Mouse (Mus musculus) MEL (cell line): ENCODE measurements around the gene E130218I03Rik. TPM values are rescaled to one million over a fixed set of nuclear protein-coding genes. Genes with fewer than 3 reads are reported as not detected.

Experiments
- DNase-seq: peaks from one replicate; pipeline ENCODE4 v3.0.0; 2011; ENCODE audit warnings: low read depth, low spot score
- H3K27ac ChIP-seq: 2 replicates; pipeline ENCODE4 v1.5.1; 2012; ENCODE audit warnings: low read depth, mild to moderate bottlenecking, control low read depth, low read length, moderate library complexity; ENCODE audit not compliant: control insufficient read depth
- H3K27me3 ChIP-seq, 2 experiments: fragments of 150-350 bp in 1 of 2; sonication (generic) in 1 of 2; 2 replicates each; pipeline ENCODE4 v1.6.1; 2012; ENCODE audit warnings: low read length in 2 of 2, mild to moderate bottlenecking in 2 of 2, improper control_type of control experiment in 1 of 2, moderate library complexity in 1 of 2; ENCODE audit not compliant: insufficient read depth in 2 of 2, control insufficient read depth in 1 of 2
- H3K36me3 ChIP-seq, 2 experiments: 2 replicates each; pipeline ENCODE4 v1.6.1; 2012 to 2014; ENCODE audit warnings: low read length in 2 of 2, improper control_type of control experiment in 1 of 2, inconsistent platforms in 1 of 2, mild to moderate bottlenecking in 1 of 2; ENCODE audit not compliant: insufficient read depth in 2 of 2, control insufficient read depth in 1 of 2
- H3K4me1 ChIP-seq, 2 experiments: fragments of 150-350 bp in 1 of 2; sonication (generic) in 1 of 2; 2 replicates each; pipeline ENCODE4 v1.6.1; 2012; ENCODE audit warnings: low read length in 2 of 2, improper control_type of control experiment in 1 of 2, mild to moderate bottlenecking in 1 of 2; ENCODE audit not compliant: insufficient read depth in 2 of 2, control insufficient read depth in 1 of 2
- H3K4me3 ChIP-seq, 2 experiments: fragments of 150-350 bp in 1 of 2; sonication (generic) in 1 of 2; 2 replicates each; pipeline ENCODE4 v1.5.1; 2012; ENCODE audit warnings: low read depth in 2 of 2, low read length in 2 of 2, mild to moderate bottlenecking in 2 of 2, moderate library complexity in 2 of 2, control low read depth in 1 of 2, improper control_type of control experiment in 1 of 2; ENCODE audit not compliant: control insufficient read depth in 1 of 2, insufficient read depth in 1 of 2
- H3K79me2 ChIP-seq: 2 replicates; pipeline ENCODE4 v1.6.1; 2012; ENCODE audit warnings: mild to moderate bottlenecking, low read length, moderate library complexity; ENCODE audit not compliant: control insufficient read depth, poor library complexity, insufficient read depth
- H3K9ac ChIP-seq: 2 replicates; pipeline ENCODE4 v1.6.1; 2012; ENCODE audit warnings: low read depth, mild to moderate bottlenecking, control low read depth, low read length, moderate library complexity; ENCODE audit not compliant: control insufficient read depth, poor library complexity, severe bottlenecking
- H3K9me3 ChIP-seq: fragments of 150-350 bp; sonication (generic); replicated peaks from 2 replicates; pipeline ENCODE4 v1.6.1; 2012; ENCODE audit warnings: mild to moderate bottlenecking, low read length, improper control_type of control experiment, moderate library complexity; ENCODE audit not compliant: insufficient read depth
- BHLHE40 ChIP-seq: IDR thresholded peaks from 2 replicates; pipeline ENCODE4 v1.6.1; 2012; ENCODE audit warnings: low read depth, mild to moderate bottlenecking, inconsistent platforms, low read length, improper control_type of control experiment, borderline replicate concordance
- CHD1 ChIP-seq: IDR thresholded peaks from 2 replicates; pipeline ENCODE4 v1.6.1; 2012; ENCODE audit warnings: low read depth, mild to moderate bottlenecking, inconsistent platforms, low read length, improper control_type of control experiment
- E2F4 ChIP-seq: IDR thresholded peaks from 2 replicates; pipeline ENCODE4 v1.6.1; 2011; ENCODE audit warnings: low read depth, low read length, improper control_type of control experiment, borderline replicate concordance
- ELF1 ChIP-seq: IDR thresholded peaks from 2 replicates; pipeline ENCODE4 v1.6.1; 2014; ENCODE audit warnings: low read depth, mild to moderate bottlenecking, inconsistent platforms, low read length, improper control_type of control experiment, moderate library complexity
- ETS1 ChIP-seq: IDR thresholded peaks from 2 replicates; pipeline ENCODE4 v1.6.1; 2012; ENCODE audit warnings: low read depth, mild to moderate bottlenecking, inconsistent platforms, low read length, improper control_type of control experiment, moderate library complexity
- HCFC1 ChIP-seq: IDR thresholded peaks from 2 replicates; pipeline ENCODE4 v1.6.1; 2012; ENCODE audit warnings: low read depth, mild to moderate bottlenecking, inconsistent platforms, low read length, improper control_type of control experiment, moderate library complexity
- JUND ChIP-seq: IDR thresholded peaks from 2 replicates; pipeline ENCODE4 v1.6.1; 2011; ENCODE audit warnings: low read depth, mild to moderate bottlenecking, improper control_type of control experiment, low read length
- MAFK ChIP-seq: IDR thresholded peaks from 2 replicates; pipeline ENCODE4 v1.6.1; 2011; ENCODE audit warnings: low read depth, mild to moderate bottlenecking, low read length, improper control_type of control experiment, borderline replicate concordance
- MAX ChIP-seq: IDR thresholded peaks from 2 replicates; pipeline ENCODE4 v1.6.1; 2011; ENCODE audit warnings: low read length, improper control_type of control experiment
- MEF2A ChIP-seq: IDR thresholded peaks from 2 replicates; pipeline ENCODE4 v1.6.1; 2014; ENCODE audit warnings: low read depth, mild to moderate bottlenecking, inconsistent platforms, low read length, improper control_type of control experiment; ENCODE audit not compliant: poor library complexity, insufficient replicate concordance, severe bottlenecking; ENCODE audit errors: extremely low read depth
- MXI1 ChIP-seq: IDR thresholded peaks from 2 replicates; pipeline ENCODE4 v1.6.1; 2011; ENCODE audit warnings: mild to moderate bottlenecking, low read depth, low read length, improper control_type of control experiment
- MYB ChIP-seq: IDR thresholded peaks from 2 replicates; pipeline ENCODE4 v1.6.1; 2011; ENCODE audit warnings: mild to moderate bottlenecking, low read depth, low read length, improper control_type of control experiment
- MYC ChIP-seq: IDR thresholded peaks from 2 replicates; pipeline ENCODE4 v1.6.1; 2011; ENCODE audit warnings: low read depth, mild to moderate bottlenecking, low read length, improper control_type of control experiment, moderate library complexity
- NRF1 ChIP-seq: IDR thresholded peaks from 2 replicates; pipeline ENCODE4 v1.6.1; 2014; ENCODE audit warnings: low read depth, mild to moderate bottlenecking, inconsistent platforms, low read length, improper control_type of control experiment, moderate library complexity; ENCODE audit not compliant: poor library complexity, insufficient read depth, severe bottlenecking
- POLR2A ChIP-seq, 2 experiments: IDR thresholded peaks; 2 replicates each; pipeline ENCODE4 v1.6.1; 2011 to 2012; ENCODE audit warnings: low read length in 2 of 2, mild to moderate bottlenecking in 2 of 2, control low read depth in 1 of 2, improper control_type of control experiment in 1 of 2, low read depth in 1 of 2, moderate library complexity in 1 of 2; ENCODE audit not compliant: control insufficient read depth in 1 of 2, insufficient read depth in 1 of 2, poor library complexity in 1 of 2
- POLR2AphosphoS2 ChIP-seq: IDR thresholded peaks from 2 replicates; pipeline ENCODE4 v1.6.1; 2011; ENCODE audit warnings: low read length, improper control_type of control experiment
- RAD21 ChIP-seq: IDR thresholded peaks from 2 replicates; pipeline ENCODE4 v1.6.1; 2011; ENCODE audit warnings: mild to moderate bottlenecking, low read depth, low read length, improper control_type of control experiment
- RCOR1 ChIP-seq: IDR thresholded peaks from 2 replicates; pipeline ENCODE4 v1.6.1; 2012; ENCODE audit warnings: low read depth, mild to moderate bottlenecking, inconsistent platforms, low read length, improper control_type of control experiment
- SMC3 ChIP-seq: IDR thresholded peaks from 2 replicates; pipeline ENCODE4 v1.6.1; 2011; ENCODE audit warnings: low read depth, low read length, improper control_type of control experiment
- TBP ChIP-seq: IDR thresholded peaks from 2 replicates; pipeline ENCODE4 v1.8.0; 2011; ENCODE audit warnings: low read depth, low read length, improper control_type of control experiment
- TCF12 ChIP-seq: IDR thresholded peaks from 2 replicates; pipeline ENCODE4 v1.6.1; 2014; ENCODE audit warnings: low read depth, mild to moderate bottlenecking, inconsistent platforms, low read length, improper control_type of control experiment, moderate library complexity
- ZC3H11A ChIP-seq: IDR thresholded peaks from 2 replicates; pipeline ENCODE4 v1.6.1; 2012; ENCODE audit warnings: low read depth, mild to moderate bottlenecking, inconsistent platforms, low read length, improper control_type of control experiment
- ZKSCAN1 ChIP-seq: IDR thresholded peaks from 2 replicates; pipeline ENCODE4 v1.6.1; 2012; ENCODE audit warnings: low read depth, mild to moderate bottlenecking, inconsistent platforms, low read length, improper control_type of control experiment, moderate library complexity
- ZMIZ1 ChIP-seq: IDR thresholded peaks from 2 replicates; pipeline ENCODE4 v1.6.1; 2012; ENCODE audit warnings: low read depth, mild to moderate bottlenecking, inconsistent platforms, low read length, improper control_type of control experiment, moderate library complexity
- polyA plus RNA-seq, 2 experiments: library from polyadenylated mRNA; stranded (reverse) in 1 of 2; unstranded in 1 of 2; fragments of >175 nt in 1 of 2; fragments of >200 nt in 1 of 2; gene quantifications; 2 replicates each; pipeline versions ENCODE4 v1.2.1 to v1.2.4; 2012; ENCODE audit warnings: low replicate concordance in 2 of 2, low read depth in 1 of 2; ENCODE audit not compliant: insufficient read length in 2 of 2, insufficient read depth in 1 of 2, missing spikeins in 1 of 2
- total RNA-seq: library from RNA; depleted of rRNA; stranded (reverse); fragments of 300-350 nt; gene quantifications from 2 replicates; pipeline ENCODE4 v1.2.3, GENCODE M21; 2012

The E130218I03Rik gene
- total and polyA plus RNA-seq, 3 experiments = 1.6 to 2.8 TPM; not detected in 1

GRCm38 (mm10) chr4:134234876-134235275 lies 8.6 kb upstream of the E130218I03Rik start:
- Histone ChIP-seq H3K4me1 (peaks cover 0 to 2% of the 10 kb centered on the region in 2 experiments; a peak in 1 of 4 replicates), H3K36me3 (no peaks in the 10 kb centered on the region), H3K79me2 (no peaks in the 10 kb centered on the region), H3K9me3 (no peaks in the 10 kb centered on the region), H3K27me3 (peaks cover 0 to 5% of the 10 kb centered on the region in 2 experiments; a peak in 2 of 4 replicates), H3K4me3 (no peak overlapping the region), H3K9ac (no peak overlapping the region), H3K27ac (no peak overlapping the region)
- no peak for TF ChIP-seq ZMIZ1
- TF ChIP-seq TCF12 = no peak
- TF ChIP-seq MAFK = no peak
- TF ChIP-seq ETS1 = no peak
- no peak for TF ChIP-seq NRF1
- no peak for TF ChIP-seq POLR2AphosphoS2
- TF ChIP-seq HCFC1 = no peak
- TF ChIP-seq POLR2A (IDR thresholded peaks at IDR 0.05; ENCODE audit: control insufficient read depth in 1 of 2, insufficient read depth in 1 of 2, low read depth in 1 of 2, low read length in 2 of 2, poor library complexity in 1 of 2) = no peak
- no peak for TF ChIP-seq TBP
- TF ChIP-seq BHLHE40 = no peak
- TF ChIP-seq MXI1 = no peak
- no peak for TF ChIP-seq MEF2A
- TF ChIP-seq ZC3H11A = no peak
- TF ChIP-seq MYC = no peak
- TF ChIP-seq RAD21 = no peak
- TF ChIP-seq SMC3 = no peak
- no peak for TF ChIP-seq ZKSCAN1
- TF ChIP-seq E2F4 = no peak
- no peak for DNase-seq

DNA sequence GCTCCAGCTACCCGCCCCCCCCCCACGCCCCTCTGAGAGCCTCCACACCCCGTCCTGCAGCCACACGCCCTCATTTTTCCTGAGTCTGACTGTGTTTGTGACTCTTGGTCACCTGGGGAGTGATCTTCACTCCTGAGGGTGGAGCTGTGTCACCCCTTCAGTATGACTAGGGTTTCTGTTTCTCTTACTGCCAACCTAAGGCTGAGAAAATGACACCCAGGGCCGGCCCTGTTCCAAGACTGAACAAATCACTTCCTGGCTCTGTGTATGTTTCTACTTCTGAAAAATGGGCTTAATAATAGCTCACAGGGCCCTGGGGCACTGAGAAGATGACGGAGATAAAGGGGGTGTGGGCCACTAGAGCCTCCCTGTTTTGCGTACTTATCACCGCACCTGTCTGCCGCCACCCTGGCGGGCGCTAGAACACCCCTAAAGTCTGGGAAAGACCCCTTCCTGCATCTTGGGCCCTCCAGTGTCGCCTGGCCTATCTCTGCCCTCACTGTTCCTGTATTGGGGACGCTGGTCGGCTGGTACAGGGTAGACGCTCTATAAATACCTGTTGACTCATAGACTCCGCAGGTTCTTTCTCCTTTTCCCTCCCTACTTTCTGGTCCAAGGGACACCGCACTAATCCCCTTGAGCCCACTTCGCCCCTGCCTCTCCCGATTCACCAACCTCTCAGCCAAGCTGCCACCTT lies 5.7 kb upstream of the E130218I03Rik start:
- Histone ChIP-seq H3K4me3 (no peak overlapping the region), H3K36me3 (no peaks in the 10 kb centered on the region), H3K27me3 (peaks cover 0 to 5% of the 10 kb centered on the region in 2 experiments; a peak in 2 of 4 replicates), H3K27ac (no peak overlapping the region), H3K9me3 (no peaks in the 10 kb centered on the region), H3K79me2 (no peaks in the 10 kb centered on the region)
- no peak for DNase-seq
- no peak for TF ChIP-seq ETS1
- TF ChIP-seq MYB = no peak
- no peak for TF ChIP-seq CHD1
- no peak for TF ChIP-seq MEF2A
- no peak for TF ChIP-seq ELF1
- TF ChIP-seq MAX = no peak
- TF ChIP-seq TCF12 = no peak
- no peak for TF ChIP-seq SMC3
- TF ChIP-seq MAFK = no peak
- TF ChIP-seq RCOR1 = no peak
- TF ChIP-seq ZKSCAN1 = no peak
- no peak for TF ChIP-seq BHLHE40
- TF ChIP-seq JUND = no peak
- TF ChIP-seq, all 39 proteins: peak for 0
- H3K4me1 ChIP-seq = peaks cover 0 to 2% of the 10 kb centered on the region in 2 experiments; a peak in 1 of 4 replicates
- no peak overlapping the region for H3K9ac ChIP-seq
